Mouse (Mus musculus): Measurements from ENCODE around the gene Trappc3. TPM values are rescaled to one million over a fixed set of nuclear protein-coding genes. Genes with fewer than 3 reads are reported as not detected.

The Trappc3 gene
- total and polyA plus RNA-seq, 3 experiments = 36.2 to 98.3 (median 61.2) TPM

DNA sequence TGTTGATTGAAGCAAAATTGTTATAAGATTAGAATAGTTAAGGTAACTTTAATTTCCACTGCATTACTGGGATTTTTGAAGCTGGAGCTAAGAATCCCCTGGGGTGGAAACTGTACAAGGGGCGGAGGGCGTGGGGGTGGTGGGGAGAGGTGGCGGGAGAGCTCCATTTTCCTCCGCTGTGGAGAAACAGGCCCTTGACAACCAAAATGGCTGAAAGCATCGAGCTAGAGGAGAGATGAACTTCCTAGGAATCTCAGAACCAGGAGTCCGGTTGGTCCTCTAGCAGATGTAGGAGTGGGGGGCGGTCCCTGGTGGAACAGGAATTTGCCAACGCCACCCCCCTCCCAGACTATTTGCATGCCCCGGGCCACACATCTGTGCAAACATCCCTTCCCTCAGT lies 19.6 kb downstream of the Trappc3 start:
- no peak for TF ChIP-seq POLR2AphosphoS5 (IDR thresholded peaks at IDR 0.05; ENCODE audit: insufficient replicate concordance, low read depth, low read length)
- TF ChIP-seq TAL1 (conservative IDR thresholded peaks at IDR 0.05; ENCODE audit: low read depth, low read length) = no peak
- TF ChIP-seq GATA2 (IDR thresholded peaks at IDR 0.05; ENCODE audit: borderline replicate concordance, low read depth, low read length) = no peak
- TF ChIP-seq CTCF (IDR thresholded peaks at IDR 0.05; ENCODE audit: low read depth, low read length) = no peak
- no peak for TF ChIP-seq GATA1 (IDR thresholded peaks at IDR 0.05; ENCODE audit: borderline replicate concordance, low read length)
- H3K9me3 ChIP-seq (replicated peaks) = no peaks in the 10 kb centered on the region
- no peak for ATAC-seq (ENCODE audit: extremely low read depth, insufficient number of reproducible peaks, low FRiP score, poor library complexity, severe bottlenecking)
- DNase-seq (ENCODE audit: low spot score) = no peak
- H3K4me1 ChIP-seq (ENCODE audit: insufficient read depth, low read depth, low read length) = peaks cover 9% of the 10 kb centered on the region
- no peak overlapping the region for H3K4me3 ChIP-seq (ENCODE audit: low read depth, low read length)
- H3K36me3 ChIP-seq (replicated peaks) = peaks cover 3% of the 10 kb centered on the region
- peaks cover 28% of the 10 kb centered on the region for H3K27me3 ChIP-seq (ENCODE audit: insufficient read depth, low read length)

DNA sequence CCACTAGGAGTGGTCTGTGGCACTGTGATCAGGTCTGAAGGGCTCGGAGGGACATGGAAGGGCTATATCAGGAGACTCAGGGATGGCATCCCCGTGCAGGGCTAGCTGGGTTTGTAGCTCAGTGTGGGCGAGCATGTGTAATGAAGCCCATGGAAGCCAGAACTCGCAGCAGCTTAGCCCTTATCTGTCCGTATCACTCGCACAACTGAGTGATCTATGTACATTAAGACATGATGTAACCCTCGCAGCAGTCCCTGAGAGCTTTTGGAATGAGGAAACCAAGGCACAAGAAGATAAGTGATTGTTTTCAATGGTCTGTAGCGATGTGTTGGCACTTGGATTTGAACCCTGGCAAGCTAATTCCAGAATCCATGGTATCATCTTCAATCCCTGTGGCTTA lies 21.5 kb downstream of the Trappc3 start:
- H3K27me3 ChIP-seq (ENCODE audit: insufficient read depth, low read length) = peaks cover 39% of the 10 kb centered on the region
- DNase-seq (ENCODE audit: low spot score) = no peak

GRCm38 (mm10) chr4:126286492-126286891 lies 24.4 kb downstream of the Trappc3 start, which contains the start of gene Col8a2:
Gene Col8a2, plus strand, starts transcription at chr4:126286793.
- peaks cover 41% of the 10 kb centered on the region for H3K27me3 ChIP-seq (ENCODE audit: insufficient read depth, low read length)
- 0 out of 2 replicates have a peak, but pooled peaks cover 3% of the 10 kb centered on the region for H3K4me1 ChIP-seq (ENCODE audit: insufficient read depth, low read depth, low read length)
- TF ChIP-seq GATA2 (IDR thresholded peaks at IDR 0.05; ENCODE audit: borderline replicate concordance, low read depth, low read length) = no peak
- TF ChIP-seq CTCF (IDR thresholded peaks at IDR 0.05; ENCODE audit: low read depth, low read length) = no peak
- no peak for TF ChIP-seq POLR2AphosphoS5 (IDR thresholded peaks at IDR 0.05; ENCODE audit: insufficient replicate concordance, low read depth, low read length)
- TF ChIP-seq GATA1 (IDR thresholded peaks at IDR 0.05; ENCODE audit: borderline replicate concordance, low read length) = no peak
- TF ChIP-seq TAL1 (conservative IDR thresholded peaks at IDR 0.05; ENCODE audit: low read depth, low read length) = no peak
- no peaks in the 10 kb centered on the region for H3K36me3 ChIP-seq (replicated peaks)
- no peak within 1 kb of the TSS for H3K4me3 ChIP-seq (ENCODE audit: low read depth, low read length)
- ATAC-seq (ENCODE audit: extremely low read depth, insufficient number of reproducible peaks, low FRiP score, poor library complexity, severe bottlenecking) (no peak), DNase-seq (ENCODE audit: low spot score) (no peak)
- no peaks in the 10 kb centered on the region for H3K9me3 ChIP-seq (replicated peaks)

More for the DNA sequence above, 21.5 kb downstream of the Trappc3 start:
- 0 out of 2 replicates have a peak, but pooled peaks cover 3% of the 10 kb centered on the region for H3K4me1 ChIP-seq (ENCODE audit: insufficient read depth, low read depth, low read length)
- H3K4me3 ChIP-seq (ENCODE audit: low read depth, low read length) = no peak overlapping the region
- ATAC-seq (ENCODE audit: extremely low read depth, insufficient number of reproducible peaks, low FRiP score, poor library complexity, severe bottlenecking) = no peak
- no peaks in the 10 kb centered on the region for H3K36me3 ChIP-seq (replicated peaks)
- no peak for TF ChIP-seq POLR2AphosphoS5 (IDR thresholded peaks at IDR 0.05; ENCODE audit: insufficient replicate concordance, low read depth, low read length)
- no peak for TF ChIP-seq TAL1 (conservative IDR thresholded peaks at IDR 0.05; ENCODE audit: low read depth, low read length)
- no peak for TF ChIP-seq CTCF (IDR thresholded peaks at IDR 0.05; ENCODE audit: low read depth, low read length)
- TF ChIP-seq GATA1 (IDR thresholded peaks at IDR 0.05; ENCODE audit: borderline replicate concordance, low read length) = no peak
- no peak for TF ChIP-seq GATA2 (IDR thresholded peaks at IDR 0.05; ENCODE audit: borderline replicate concordance, low read depth, low read length)
- H3K9me3 ChIP-seq (replicated peaks) = no peaks in the 10 kb centered on the region

DNA sequence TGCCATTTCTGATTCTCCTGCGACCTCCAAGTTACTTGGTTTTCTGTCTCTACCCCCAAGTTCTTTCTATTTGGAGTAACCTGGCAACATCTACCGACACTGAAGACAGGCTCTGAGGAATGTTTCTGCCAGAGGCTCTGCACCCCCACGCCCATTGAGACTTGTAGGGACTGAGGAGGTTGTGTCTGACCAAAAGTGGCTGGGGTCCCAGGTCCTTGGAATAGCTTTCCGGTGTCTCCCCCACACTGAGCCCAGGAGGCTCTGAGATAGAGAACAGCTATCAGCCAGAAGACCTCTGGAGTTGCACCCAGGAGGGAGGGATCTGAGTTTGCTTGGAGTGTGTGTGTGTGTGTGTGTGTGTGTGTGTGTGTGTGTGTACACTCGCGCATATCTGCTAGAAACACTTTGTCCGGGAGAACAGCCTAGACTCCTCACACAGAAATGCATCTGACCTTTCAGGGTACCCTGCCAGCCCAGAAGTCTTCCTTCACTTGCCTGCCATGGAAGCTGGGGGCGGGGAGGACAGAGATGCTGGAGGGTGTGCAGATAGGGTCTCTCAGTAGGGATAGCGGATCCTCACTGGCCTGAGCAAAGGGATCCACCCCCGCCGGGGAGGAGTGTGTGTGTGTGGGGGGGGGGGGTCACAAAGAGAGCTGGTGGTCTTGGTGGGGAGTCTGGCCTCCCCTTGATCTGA lies 25.3 kb downstream of the Trappc3 start:
- ATAC-seq (ENCODE audit: extremely low read depth, insufficient number of reproducible peaks, low FRiP score, poor library complexity, severe bottlenecking) (no peak), DNase-seq (ENCODE audit: low spot score) (no peak)
- no peaks in the 10 kb centered on the region for H3K9me3 ChIP-seq (replicated peaks)
- no peaks in the 10 kb centered on the region for H3K36me3 ChIP-seq (replicated peaks)
- H3K4me3 ChIP-seq (ENCODE audit: low read depth, low read length) = no peak overlapping the region
- no peak for TF ChIP-seq GATA1 (IDR thresholded peaks at IDR 0.05; ENCODE audit: borderline replicate concordance, low read length)
- TF ChIP-seq POLR2AphosphoS5 (IDR thresholded peaks at IDR 0.05; ENCODE audit: insufficient replicate concordance, low read depth, low read length) = no peak
- TF ChIP-seq CTCF (IDR thresholded peaks at IDR 0.05; ENCODE audit: low read depth, low read length) = no peak
- no peak for TF ChIP-seq GATA2 (IDR thresholded peaks at IDR 0.05; ENCODE audit: borderline replicate concordance, low read depth, low read length)
- peaks cover 38% of the 10 kb centered on the region for H3K27me3 ChIP-seq (ENCODE audit: insufficient read depth, low read length)
- 0 out of 2 replicates have a peak, but pooled peaks cover 3% of the 10 kb centered on the region for H3K4me1 ChIP-seq (ENCODE audit: insufficient read depth, low read depth, low read length)

GRCm38 (mm10) chr4:126288085-126288666 lies 26.1 kb downstream of the Trappc3 start:
- H3K4me1 ChIP-seq (ENCODE audit: insufficient read depth, low read depth, low read length) = 0 out of 2 replicates have a peak, but pooled peaks cover 3% of the 10 kb centered on the region
- peaks cover 35% of the 10 kb centered on the region for H3K27me3 ChIP-seq (ENCODE audit: insufficient read depth, low read length)
- no peaks in the 10 kb centered on the region for H3K36me3 ChIP-seq (replicated peaks)
- TF ChIP-seq POLR2AphosphoS5 (IDR thresholded peaks at IDR 0.05; ENCODE audit: insufficient replicate concordance, low read depth, low read length) = no peak
- TF ChIP-seq TAL1 (conservative IDR thresholded peaks at IDR 0.05; ENCODE audit: low read depth, low read length) = no peak
- no peak for TF ChIP-seq GATA1 (IDR thresholded peaks at IDR 0.05; ENCODE audit: borderline replicate concordance, low read length)
- TF ChIP-seq CTCF (IDR thresholded peaks at IDR 0.05; ENCODE audit: low read depth, low read length) = no peak
- TF ChIP-seq GATA2 (IDR thresholded peaks at IDR 0.05; ENCODE audit: borderline replicate concordance, low read depth, low read length) = no peak
- ATAC-seq (ENCODE audit: extremely low read depth, insufficient number of reproducible peaks, low FRiP score, poor library complexity, severe bottlenecking) = no peak
- H3K4me3 ChIP-seq (ENCODE audit: low read depth, low read length) = no peak overlapping the region
- DNase-seq (ENCODE audit: low spot score) = no peak
- no peaks in the 10 kb centered on the region for H3K9me3 ChIP-seq (replicated peaks)

DNA sequence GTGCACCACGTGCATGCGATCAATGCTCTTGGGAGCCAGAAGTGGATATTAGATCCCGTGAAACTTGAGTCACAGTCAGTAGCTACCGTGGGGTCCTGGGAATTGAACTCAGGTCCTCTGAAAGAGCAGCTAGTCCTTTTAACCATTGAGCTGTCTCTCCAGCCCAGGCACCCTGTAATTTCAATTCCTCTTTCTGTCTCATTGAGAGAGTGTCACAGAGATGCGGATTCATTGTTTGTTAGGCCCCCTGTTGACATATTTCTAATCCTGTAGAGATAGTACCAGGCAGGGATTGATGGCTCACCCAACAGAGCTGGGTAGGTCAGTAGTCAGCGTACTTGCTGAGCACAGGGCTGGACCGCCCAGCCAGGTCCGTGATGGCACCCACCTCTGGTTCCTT lies 28.2 kb downstream of the Trappc3 start:
- DNase-seq (ENCODE audit: low spot score) (no peak), ATAC-seq (ENCODE audit: extremely low read depth, insufficient number of reproducible peaks, low FRiP score, poor library complexity, severe bottlenecking) (no peak)
- H3K4me3 ChIP-seq (ENCODE audit: low read depth, low read length) = no peak overlapping the region
- peaks cover 25% of the 10 kb centered on the region for H3K27me3 ChIP-seq (ENCODE audit: insufficient read depth, low read length)
- TF ChIP-seq GATA1 (IDR thresholded peaks at IDR 0.05; ENCODE audit: borderline replicate concordance, low read length) (no peak), CTCF (IDR thresholded peaks at IDR 0.05; ENCODE audit: low read depth, low read length) (no peak), POLR2AphosphoS5 (IDR thresholded peaks at IDR 0.05; ENCODE audit: insufficient replicate concordance, low read depth, low read length) (no peak), GATA2 (IDR thresholded peaks at IDR 0.05; ENCODE audit: borderline replicate concordance, low read depth, low read length) (no peak), TAL1 (conservative IDR thresholded peaks at IDR 0.05; ENCODE audit: low read depth, low read length) (no peak)
- H3K4me1 ChIP-seq (ENCODE audit: insufficient read depth, low read depth, low read length) = no peaks in the 10 kb centered on the region
- no peaks in the 10 kb centered on the region for H3K36me3 ChIP-seq (replicated peaks)
- H3K9me3 ChIP-seq (replicated peaks) = no peaks in the 10 kb centered on the region

Data from G1E (cell line).